Mouse (Mus musculus) liver, embryonic 14.5 days (tissue): ENCODE results near the gene Usp2.

Experiments used
- CTCF ChIP-seq: IDR thresholded peaks from 2 replicates; pipeline ENCODE4 v1.5.1; 2016; ENCODE audit warnings: antibody characterized with exemption, low read depth, control low read depth
- EP300 ChIP-seq: IDR thresholded peaks from 2 replicates; pipeline ENCODE4 v1.6.1; 2016; ENCODE audit warnings: antibody characterized with exemption, low read depth

GRCm38 (mm10) chr9:44047571-44048490 lies 19.0 kb upstream of the Usp2 start:
- TF ChIP-seq CTCF (no peak), EP300 (no peak)
